Mouse (Mus musculus) gastrocnemius, postnatal 4 days (tissue): ENCODE results near the gene Macrod2. TPM values are rescaled to one million over a fixed set of nuclear protein-coding genes. Genes with fewer than 3 reads are reported as not detected.

ENCODE experiments used
- DNase-seq, 2 experiments: peaks; one replicate each; pipeline ENCODE4 v3.0.0; 2021 to 2022; ENCODE audit warnings: low spot score in 2 of 2, mixed read lengths in 2 of 2
- total RNA-seq, 2 experiments: library from RNA; stranded (reverse); gene quantifications; 2 replicates each; pipeline ENCODE4 v1.2.3; 2021

Macrod2 gene
- total RNA-seq, 2 experiments from 2014 or later = 17.3 to 17.4 TPM

GRCm38 (mm10) chr2:140905331-140905730, 510.2 kb downstream of the Macrod2 start:
- no peak for DNase-seq

DNA sequence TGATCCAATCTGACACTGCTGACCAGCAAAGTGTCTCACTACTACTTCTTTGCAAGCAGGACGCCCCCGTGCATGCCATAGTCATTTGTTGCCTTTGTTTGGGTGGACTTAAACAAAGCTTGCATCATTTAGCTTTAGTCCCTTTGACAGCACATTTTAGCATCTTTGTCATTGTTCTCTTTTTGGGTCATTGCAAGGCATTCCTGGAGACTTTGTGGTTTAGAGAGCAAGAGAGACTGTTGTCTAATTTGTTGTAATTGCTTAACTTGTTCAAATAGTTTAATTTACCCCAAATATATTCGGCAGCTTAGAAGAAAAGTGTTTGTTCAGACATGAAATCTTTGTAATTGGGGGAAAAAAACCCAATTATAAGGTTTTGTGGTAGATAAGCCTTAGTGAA, 511.0 kb downstream of the Macrod2 start:
- DNase-seq = no peak

DNA sequence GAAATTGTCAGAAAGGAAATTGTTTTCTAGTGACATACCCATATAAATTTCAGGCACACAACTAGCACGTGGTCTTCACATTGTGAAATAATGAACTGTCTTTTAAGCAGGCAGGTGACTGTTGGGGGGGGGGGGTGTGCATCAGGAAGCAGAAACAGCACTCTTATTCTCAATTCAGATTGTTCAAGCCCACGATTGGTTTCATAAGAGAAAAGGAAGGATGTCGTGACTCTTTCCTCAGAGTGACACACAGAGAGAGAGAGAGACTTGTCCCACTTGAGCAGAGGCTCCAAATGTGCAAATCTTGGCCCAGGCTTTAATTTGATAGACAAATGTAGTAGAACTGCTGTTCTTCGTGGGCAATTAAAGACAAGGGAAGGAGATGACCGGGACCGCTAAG, 516.4 kb downstream of the Macrod2 start:
- no peak for DNase-seq

- DNase-seq = no peak
Observed at GRCm38 (mm10) chr2:140912179-140912578, 517.1 kb downstream of the Macrod2 start.

DNA sequence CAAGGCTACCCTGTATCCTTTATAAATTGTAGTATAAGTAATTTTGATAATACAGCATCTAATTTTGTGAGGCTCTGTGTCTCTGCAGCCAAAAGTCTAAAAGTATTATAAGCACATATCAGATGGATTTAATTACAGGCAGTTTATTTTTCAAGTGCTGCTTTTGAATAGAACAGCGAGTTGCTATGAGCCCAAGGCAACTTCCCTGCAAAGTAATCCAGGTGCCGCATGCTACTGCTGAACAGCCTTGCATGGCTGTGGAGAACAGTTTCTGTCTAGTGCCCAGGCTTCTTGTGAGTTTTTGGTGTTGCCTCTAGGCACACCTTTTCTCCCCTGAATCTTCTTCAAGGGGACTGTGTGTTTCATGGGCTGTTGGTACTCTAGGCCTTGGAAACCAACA, 517.8 kb downstream of the Macrod2 start:
- no peak for DNase-seq

- no peak for DNase-seq
Observed at GRCm38 (mm10) chr2:140913679-140914412, 518.7 kb downstream of the Macrod2 start.

GRCm38 (mm10) chr2:140926922-140927321, 531.8 kb downstream of the Macrod2 start:
- no peak for DNase-seq

DNA sequence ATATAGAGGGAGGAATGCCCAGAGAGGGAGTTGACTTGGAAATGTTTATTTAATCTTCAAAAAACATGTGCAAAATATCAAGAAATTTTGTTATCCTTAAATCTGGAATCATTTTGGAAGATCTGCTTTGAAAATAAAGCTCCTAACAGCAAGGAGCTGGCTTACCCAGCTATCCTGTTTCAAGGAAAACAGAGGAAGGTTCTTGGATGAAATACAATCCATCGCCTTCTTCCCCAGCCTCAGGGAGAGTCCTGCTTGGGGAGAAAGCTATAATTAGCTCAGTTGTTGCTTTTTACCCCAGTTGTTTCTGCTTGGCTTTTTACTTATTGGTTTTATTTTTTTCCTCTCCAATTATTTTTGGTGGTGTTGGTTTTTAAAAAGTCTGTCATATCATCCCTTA, 539.4 kb downstream of the Macrod2 start:
- DNase-seq = no peak

DNA sequence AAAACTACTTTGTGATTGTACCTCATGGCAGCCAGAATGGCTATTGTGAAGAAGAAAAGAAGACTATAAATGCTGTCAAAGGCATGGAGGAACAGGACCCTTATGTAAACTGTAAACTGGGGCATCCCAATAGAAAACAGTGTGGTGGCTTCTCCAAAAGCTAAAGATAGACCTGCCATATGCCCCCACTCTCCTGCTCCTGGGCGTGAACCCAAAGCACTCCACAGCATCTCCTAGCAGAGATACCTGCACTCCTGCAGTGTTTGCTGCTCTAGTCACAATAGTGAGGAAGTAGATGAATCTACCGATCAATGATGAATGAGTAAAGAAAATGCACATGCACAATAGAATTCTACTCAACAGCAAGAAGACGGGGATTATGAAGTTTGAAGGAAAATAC, 554.4 kb downstream of the Macrod2 start:
- DNase-seq = no peak

DNA sequence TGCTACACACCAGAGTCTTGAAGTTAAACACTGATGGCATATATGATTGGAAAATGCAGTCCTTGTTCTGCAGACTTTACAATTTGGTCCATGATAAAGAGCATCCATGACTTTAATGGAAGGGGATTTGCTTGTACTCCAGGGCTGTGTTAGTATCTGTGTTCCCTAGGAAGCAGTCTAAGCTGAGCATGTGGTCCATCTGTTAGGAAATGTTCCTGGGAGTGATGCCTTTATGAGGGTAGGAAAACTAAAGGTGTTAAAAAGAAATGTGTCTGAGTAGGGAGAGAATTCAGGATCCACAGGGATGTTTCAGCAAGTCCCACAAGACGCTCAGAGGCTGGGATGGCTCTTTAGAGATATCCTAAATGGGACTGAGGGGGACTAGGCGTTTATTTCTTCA, 564.1 kb downstream of the Macrod2 start:
- DNase-seq = no peak

DNA sequence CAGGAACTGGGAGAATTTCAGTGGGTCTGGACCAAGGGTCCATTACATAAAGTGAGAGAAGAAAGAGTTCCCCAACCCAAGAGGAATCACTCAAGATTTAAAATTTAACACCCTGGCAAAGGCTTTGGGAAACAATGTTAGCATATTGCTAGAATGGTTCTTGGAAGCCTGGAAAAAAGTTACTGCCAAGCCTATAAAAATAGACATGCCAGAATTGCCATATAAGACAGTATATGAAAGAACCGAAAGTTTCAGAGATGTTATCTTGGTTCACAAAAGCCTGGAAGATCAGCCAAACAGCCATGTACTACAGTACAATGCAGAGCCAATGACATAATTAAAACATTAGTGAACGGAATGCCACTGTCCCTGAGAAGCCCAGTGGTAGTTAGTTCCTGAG, 575.1 kb downstream of the Macrod2 start:
- no peak for DNase-seq

DNA sequence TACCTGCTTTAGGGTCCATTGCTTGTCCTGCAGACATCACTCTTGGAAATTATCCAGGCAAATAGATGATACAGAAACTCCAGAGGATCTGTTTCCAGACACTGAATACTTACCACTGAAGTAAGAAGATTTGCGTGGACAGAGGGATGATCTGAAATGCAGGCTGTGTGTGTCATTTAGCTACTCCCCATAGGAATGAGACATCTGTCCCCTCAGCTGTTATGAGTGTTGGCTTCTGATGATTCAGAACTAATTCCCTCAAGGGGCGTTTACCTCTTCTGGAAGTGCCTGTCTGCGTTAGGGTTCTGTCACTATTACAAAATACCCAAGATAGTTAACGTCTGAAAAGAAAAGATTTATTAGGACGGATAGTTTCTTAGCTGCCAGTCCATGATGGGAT, 576.7 kb downstream of the Macrod2 start:
- no peak for DNase-seq

- DNase-seq = no peak
Observed at GRCm38 (mm10) chr2:140985670-140986372, 590.7 kb downstream of the Macrod2 start.

DNA sequence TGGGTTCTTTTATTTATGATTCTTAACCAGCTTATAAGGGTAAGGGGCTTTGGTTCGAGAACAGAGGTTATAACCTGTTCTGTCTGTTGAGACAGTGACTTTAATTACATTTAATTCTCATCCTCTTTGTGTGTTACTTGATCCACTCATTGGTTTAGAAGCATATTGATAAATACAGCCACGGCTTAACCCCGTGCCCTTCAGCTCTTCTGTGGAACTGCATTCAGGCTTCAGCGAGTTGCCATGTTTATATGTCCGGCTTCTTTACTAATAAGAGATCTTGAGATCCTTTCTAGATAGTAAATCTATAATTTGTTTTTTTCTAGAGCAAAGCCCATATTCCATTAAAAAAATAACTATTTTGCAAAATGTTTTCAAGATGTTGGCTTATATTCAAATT, 608.7 kb downstream of the Macrod2 start:
- DNase-seq = no peak

DNA sequence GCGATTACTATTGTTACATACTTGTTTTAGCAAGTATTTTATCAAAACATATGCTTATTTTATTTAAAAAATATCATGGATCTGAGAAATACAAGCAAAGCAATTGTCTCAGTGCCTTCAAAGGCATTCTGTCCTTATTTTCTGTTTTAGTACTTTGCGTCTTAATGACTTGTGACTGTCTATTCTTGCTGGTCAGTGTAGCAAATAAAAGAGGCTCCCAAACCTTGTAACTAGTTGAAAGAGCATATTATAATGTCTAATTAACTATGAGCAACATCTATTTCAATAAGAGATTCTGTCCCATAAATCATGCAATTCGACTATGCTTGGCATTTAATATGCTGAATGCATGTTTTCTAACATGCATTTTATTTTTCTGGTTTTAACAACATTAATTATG, 609.2 kb downstream of the Macrod2 start:
- DNase-seq = no peak

GRCm38 (mm10) chr2:141005616-141006015, 610.5 kb downstream of the Macrod2 start:
- DNase-seq = no peak

DNA sequence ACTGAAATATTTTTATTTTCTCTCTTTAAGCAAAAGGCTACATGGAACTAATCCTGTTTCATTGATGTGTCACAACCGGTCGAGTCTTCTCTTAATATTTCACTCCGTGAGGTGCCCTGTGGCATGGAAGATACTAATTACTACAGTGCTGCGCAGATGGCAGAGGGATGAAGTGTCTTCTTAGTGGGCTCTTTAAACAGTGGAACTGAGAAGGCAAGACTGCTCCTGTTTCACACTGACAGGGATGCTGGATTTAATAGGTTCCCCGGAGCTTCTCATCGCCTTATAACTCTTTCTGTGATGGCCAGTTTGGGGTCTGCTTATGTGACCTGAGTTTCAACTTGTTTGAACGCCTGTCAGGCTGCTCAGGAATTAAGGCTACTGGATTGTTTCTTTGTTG, 612.6 kb downstream of the Macrod2 start:
- DNase-seq = no peak

GRCm38 (mm10) chr2:141008458-141008857, 613.3 kb downstream of the Macrod2 start:
- no peak for DNase-seq

DNA sequence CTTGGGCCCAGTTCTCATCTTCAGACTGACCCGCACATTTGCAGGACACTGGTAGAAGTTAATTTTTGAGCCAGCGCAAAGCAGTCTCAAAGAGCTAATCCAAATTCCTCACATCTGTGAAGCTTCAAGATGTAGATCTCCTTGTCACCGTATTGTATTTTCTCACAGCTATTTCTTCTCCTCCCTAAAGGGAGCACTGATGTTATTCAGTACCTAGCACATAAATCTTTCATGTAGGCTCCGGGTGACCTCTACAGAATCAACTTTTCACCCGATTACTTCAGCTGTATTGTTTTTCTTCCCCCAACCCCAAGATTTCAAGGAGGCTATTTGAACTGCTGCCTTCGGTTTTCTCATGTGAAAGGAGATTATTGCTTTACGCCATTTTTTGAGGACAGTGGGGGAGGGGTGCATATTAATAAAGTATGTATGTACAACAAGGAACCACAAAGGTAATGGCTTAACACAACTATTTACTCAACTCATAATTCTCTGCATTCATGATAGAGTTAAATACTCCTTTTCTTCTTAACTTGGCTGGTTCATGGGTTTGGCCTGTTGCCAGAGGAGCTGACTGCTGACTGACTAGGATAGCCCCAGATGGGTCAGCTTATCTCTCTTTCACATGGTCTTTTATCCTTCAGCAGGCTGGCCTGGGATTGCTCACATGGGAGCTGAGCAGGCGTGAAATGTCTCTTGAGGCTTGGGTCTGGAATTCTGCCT, 618.5 kb downstream of the Macrod2 start:
- peak; percentile 35 to 67 for DNase-seq

DNA sequence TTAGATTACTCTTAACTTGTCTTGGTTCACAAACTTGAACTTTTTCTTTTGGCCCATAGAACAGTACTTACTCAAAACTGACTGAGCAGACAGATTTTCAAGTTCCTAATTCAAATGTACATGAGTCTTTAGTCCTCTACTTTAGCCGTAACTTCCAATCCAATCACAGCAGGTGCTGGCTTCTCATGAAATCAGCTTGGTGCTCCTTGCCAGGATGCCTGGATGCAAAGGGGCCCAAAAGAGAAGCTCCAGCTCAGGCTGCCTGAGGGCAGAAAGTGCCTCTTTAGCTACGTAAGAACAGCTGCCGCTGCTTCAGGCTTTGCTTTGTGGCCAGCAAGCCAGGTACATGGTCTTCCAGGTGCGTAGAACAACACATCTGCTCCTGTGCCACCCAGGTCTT, 627.9 kb downstream of the Macrod2 start:
- DNase-seq = no peak

- DNase-seq = no peak
Observed at GRCm38 (mm10) chr2:141023916-141024315, 628.8 kb downstream of the Macrod2 start.
